Mouse (Mus musculus) G1E (cell line): Measurements from ENCODE around the gene Phkb. TPM values are rescaled to one million over a fixed set of nuclear protein-coding genes. Genes with fewer than 3 reads are reported as not detected.
"Not testable (repeated sequence)": the region's sequence is repeated elsewhere in the genome, so short reads cannot be mapped to it uniquely, and the experiment has no call there.

Experiments
- ATAC-seq: 2 replicates; pipeline ENCODE4 v1.8.0; 2016; ENCODE audit warnings: mild to moderate bottlenecking; ENCODE audit not compliant: insufficient number of reproducible peaks, poor library complexity, low FRiP score, severe bottlenecking; ENCODE audit errors: extremely low read depth
- DNase-seq: peaks from one replicate; pipeline ENCODE4 v3.0.0; 2012; ENCODE audit warnings: low spot score
- H3K27me3 ChIP-seq: 2 replicates; pipeline ENCODE4 v1.6.1; 2012; ENCODE audit warnings: mild to moderate bottlenecking, low read length, inconsistent platforms; ENCODE audit not compliant: insufficient read depth
- H3K36me3 ChIP-seq: replicated peaks from 2 replicates; pipeline ENCODE3; 2012; ENCODE audit warnings: mild to moderate bottlenecking, inconsistent platforms
- H3K4me1 ChIP-seq: 2 replicates; pipeline ENCODE4 v1.6.1; 2012; ENCODE audit warnings: low read depth, low read length, inconsistent platforms, mixed read lengths; ENCODE audit not compliant: insufficient read depth
- H3K4me3 ChIP-seq: 2 replicates; pipeline ENCODE4 v1.5.1; 2012; ENCODE audit warnings: low read depth, mild to moderate bottlenecking, inconsistent platforms, low read length, moderate library complexity, mixed read lengths
- H3K9me3 ChIP-seq: replicated peaks from 2 replicates; pipeline ENCODE4 v1.6.1; 2012; ENCODE audit warnings: inconsistent platforms
- CTCF ChIP-seq: IDR thresholded peaks from 2 replicates; pipeline ENCODE4 v1.5.1; 2012; ENCODE audit warnings: low read depth, low read length, inconsistent platforms, mixed read lengths
- GATA1 ChIP-seq: IDR thresholded peaks from 2 replicates; pipeline ENCODE4 v1.6.1; 2012; ENCODE audit warnings: borderline replicate concordance, low read length, inconsistent platforms, mixed read lengths
- GATA2 ChIP-seq: IDR thresholded peaks from 2 replicates; pipeline ENCODE4 v1.6.1; 2012; ENCODE audit warnings: low read depth, low read length, inconsistent platforms, borderline replicate concordance
- POLR2AphosphoS5 ChIP-seq: IDR thresholded peaks from 2 replicates; pipeline ENCODE4 v1.6.1; 2012; ENCODE audit warnings: low read depth, low read length, inconsistent platforms; ENCODE audit not compliant: insufficient replicate concordance
- TAL1 ChIP-seq: conservative IDR thresholded peaks from 2 replicates; pipeline ENCODE4 v1.6.1; 2012; ENCODE audit warnings: low read depth, low read length, inconsistent platforms, mixed read lengths
- polyA plus RNA-seq: library from polyadenylated mRNA; stranded (reverse); fragments of >175 nt; gene quantifications from 2 replicates; pipeline ENCODE4 v1.2.3, GENCODE M21; 2012
- total RNA-seq, 2 experiments: library from RNA; stranded (forward) in 1 of 2; stranded (reverse) in 1 of 2; fragments of 200-1000 nt in 1 of 2; fragments of >200 nt in 1 of 2; fragmentation: Nextera tagmentation in 1 of 2; gene quantifications; 2 replicates each; pipeline ENCODE4 v1.2.3; 2014 to 2017

Phkb gene
- total and polyA plus RNA-seq, 3 experiments: 4.6 to 115 (median 52.1) TPM

DNA sequence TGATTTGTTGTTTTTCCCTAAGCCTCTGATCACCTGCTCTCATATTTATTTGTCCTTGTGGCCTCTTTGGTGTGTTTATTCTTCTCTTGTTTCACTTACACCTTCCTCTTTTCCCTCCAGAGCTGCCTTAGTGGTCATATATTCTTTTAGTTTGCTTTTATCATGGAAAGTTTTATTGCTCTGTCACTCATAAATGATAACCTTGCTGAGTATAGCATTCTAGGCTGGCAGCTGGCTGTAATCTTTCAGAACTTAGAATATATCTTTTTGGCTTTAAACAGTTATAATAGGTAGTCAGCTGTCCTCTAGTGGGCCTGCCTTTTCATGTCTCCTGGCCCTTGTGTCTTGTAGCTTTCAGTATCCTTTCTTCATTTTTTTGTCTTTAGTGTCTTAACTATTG, 5.1 kb downstream of the Phkb start:
- no peaks in the 10 kb centered on the region for H3K9me3 ChIP-seq
- H3K4me1 ChIP-seq: peaks cover 13% of the 10 kb centered on the region; the same call in 1 of the 2 replicates
- H3K36me3 ChIP-seq: peaks cover 23% of the 10 kb centered on the region
- ATAC-seq: no peak
- no peak for DNase-seq
- no peak for TF ChIP-seq GATA2
- no peak for TF ChIP-seq TAL1
- no peak for TF ChIP-seq CTCF
- no peak for TF ChIP-seq POLR2AphosphoS5
- TF ChIP-seq GATA1: no peak
- H3K27me3 ChIP-seq: no peaks in the 10 kb centered on the region
- H3K4me3 ChIP-seq: no peak overlapping the region

DNA sequence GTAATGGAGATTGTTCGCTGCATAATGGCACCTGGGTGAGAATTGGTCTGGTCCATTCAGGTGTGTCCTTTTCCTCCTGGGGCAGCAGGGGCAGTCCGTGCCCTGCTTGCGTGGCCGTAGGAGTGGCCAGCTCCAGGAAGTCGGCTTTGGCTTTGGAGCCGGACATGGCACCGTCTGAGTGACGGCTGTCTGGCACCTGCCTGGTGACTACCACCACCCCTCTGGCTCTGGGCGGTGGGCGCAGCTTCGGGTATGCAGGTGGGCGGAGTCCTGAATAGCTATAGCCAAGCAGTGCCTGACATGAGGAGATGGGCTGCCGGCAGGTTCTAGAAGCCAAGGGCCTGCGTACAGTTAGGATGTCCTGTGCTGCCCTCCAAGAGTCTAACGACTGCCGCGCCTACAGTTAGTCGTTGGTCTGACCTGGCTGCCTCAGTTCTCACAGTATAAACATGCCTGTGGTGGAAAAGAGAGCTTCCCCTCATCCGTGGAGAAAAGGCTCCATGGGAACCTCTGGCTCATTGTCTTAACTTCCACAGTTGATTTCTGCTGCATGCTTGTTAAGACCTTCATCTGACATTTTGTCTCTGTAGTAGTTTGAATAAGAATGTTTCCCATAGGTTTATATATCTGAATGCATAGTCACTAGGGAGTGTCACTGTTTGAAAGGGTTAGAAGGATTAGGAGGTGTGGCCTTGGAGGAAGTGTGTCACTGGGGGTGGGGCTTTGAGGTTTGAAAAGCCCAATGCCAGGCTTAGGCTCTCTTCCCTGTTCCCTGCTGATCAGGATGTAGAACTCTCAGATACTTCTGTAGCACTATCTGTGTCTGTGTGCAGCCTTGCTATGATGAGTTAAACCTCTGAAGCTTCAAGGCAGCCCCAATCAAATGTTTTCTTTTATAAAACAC, 13.7 kb downstream of the Phkb start:
- H3K36me3 ChIP-seq: peaks cover 45% of the 10 kb centered on the region
- DNase-seq: no peak
- no peak overlapping the region for H3K4me3 ChIP-seq
- no peak for TF ChIP-seq CTCF
- no peak for TF ChIP-seq GATA1
- no peak for TF ChIP-seq TAL1
- no peak for TF ChIP-seq POLR2AphosphoS5
- TF ChIP-seq GATA2: no peak
- no peak for ATAC-seq
- H3K4me1 ChIP-seq: peaks cover 17% of the 10 kb centered on the region
- no peaks in the 10 kb centered on the region for H3K27me3 ChIP-seq
- H3K9me3 ChIP-seq: no peaks in the 10 kb centered on the region

GRCm38 (mm10) chr8:85857227-85857896, 16.6 kb downstream of the Phkb start:
- H3K4me3 ChIP-seq, H3K9me3 ChIP-seq, ATAC-seq, DNase-seq, H3K27me3 ChIP-seq: not testable (repeated sequence)
- H3K36me3 ChIP-seq: peaks cover 32% of the 10 kb centered on the region
- H3K4me1 ChIP-seq: peaks cover 17% of the 10 kb centered on the region

- Histone ChIP-seq H3K4me3 (no peak overlapping the region), H3K27me3 (no peaks in the 10 kb centered on the region), H3K9me3 (no peaks in the 10 kb centered on the region), H3K36me3 (peaks cover 14% of the 10 kb centered on the region), H3K4me1 (peaks cover 5% of the 10 kb centered on the region)
- TF ChIP-seq POLR2AphosphoS5 (no peak), GATA2 (no peak), CTCF (no peak), GATA1 (no peak), TAL1 (no peak)
- ATAC-seq (no peak), DNase-seq (no peak)
Observed at GRCm38 (mm10) chr8:85860612-85861011, 19.9 kb downstream of the Phkb start.

GRCm38 (mm10) chr8:85862381-85862780, 21.6 kb downstream of the Phkb start:
- no peaks in the 10 kb centered on the region for H3K9me3 ChIP-seq
- DNase-seq (no peak), ATAC-seq (no peak)
- no peaks in the 10 kb centered on the region for H3K4me1 ChIP-seq
- peaks cover 17% of the 10 kb centered on the region for H3K36me3 ChIP-seq
- no peaks in the 10 kb centered on the region for H3K27me3 ChIP-seq
- H3K4me3 ChIP-seq: no peak overlapping the region
- TF ChIP-seq GATA2 (no peak), TAL1 (no peak), CTCF (no peak), GATA1 (no peak), POLR2AphosphoS5 (no peak)

DNA sequence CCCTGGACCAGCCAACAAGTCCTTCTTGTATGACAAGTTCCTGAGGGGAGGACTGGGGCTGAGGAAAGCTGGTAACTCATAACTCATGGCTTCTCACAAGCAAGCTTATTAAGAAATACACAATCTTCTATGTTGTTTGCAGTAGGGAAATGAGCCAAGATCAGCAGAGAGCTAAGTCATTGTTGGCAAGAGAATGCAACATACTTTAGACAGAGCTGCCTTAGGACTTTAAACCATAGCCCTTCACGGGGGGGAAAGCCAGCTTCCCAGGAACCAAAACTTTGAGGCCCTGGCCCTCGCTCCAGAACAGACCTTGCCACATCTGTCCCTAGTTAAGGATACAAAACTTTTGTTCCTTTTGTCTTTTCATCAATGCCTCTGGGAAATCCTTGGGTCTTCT, 30.9 kb downstream of the Phkb start:
- ATAC-seq (no peak), DNase-seq (no peak)

More for the DNA sequence above, 30.9 kb downstream of the Phkb start:
- Histone ChIP-seq H3K9me3 (no peaks in the 10 kb centered on the region), H3K36me3 (peaks cover 15% of the 10 kb centered on the region), H3K27me3 (no peaks in the 10 kb centered on the region), H3K4me3 (no peak overlapping the region), H3K4me1 (peaks cover 3% of the 10 kb centered on the region)
- TF ChIP-seq POLR2AphosphoS5: no peak
- no peak for TF ChIP-seq GATA1
- no peak for TF ChIP-seq CTCF
- TF ChIP-seq TAL1: no peak
- TF ChIP-seq GATA2: no peak
